Mouse (Mus musculus): ENCODE measurements at regions not wholly inside any gene's neighbourhood (a gene's known extent, or its start where the extent isn't known, plus 50 kb on each side); places are given as distances from the start of the nearest gene placed in this dataset.
A peak's percentile ranks its signal among the peaks of the same experiment; 100 is the strongest.

DNA sequence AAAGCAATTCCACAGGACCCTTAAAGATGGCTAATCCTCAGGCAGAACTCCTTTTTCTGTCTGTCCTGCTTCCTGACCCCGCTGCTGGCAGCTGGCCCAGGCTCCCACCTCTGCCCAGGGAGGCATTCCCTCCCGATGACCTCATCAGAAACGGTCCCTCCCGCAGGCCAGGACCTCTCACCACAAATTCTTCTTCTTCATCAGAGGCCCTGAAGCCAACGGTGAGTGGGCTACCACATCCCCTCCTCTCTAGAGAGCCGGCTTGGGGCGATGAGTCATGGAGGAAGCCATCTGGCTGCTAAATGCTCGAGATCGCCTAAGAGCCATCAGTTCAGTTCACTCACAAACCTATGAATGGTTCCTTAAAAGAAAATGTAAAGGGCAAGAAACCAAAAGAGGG, 56.7 kb upstream of the Tpm1 start:
- ATAC-seq (ENCODE audit: insufficient read depth, low FRiP score, low TSS enrichment) (no peak), DNase-seq (ENCODE audit: low spot score) (peak; percentile 34)
- Histone ChIP-seq H3K4me3 (ENCODE audit: low read depth, low read length) (no peak overlapping the region), H3K9me3 (ENCODE audit: control insufficient read depth, low read length) (no peaks in the 10 kb centered on the region), H3K36me3 (ENCODE audit: control insufficient read depth, insufficient read depth, low read length) (no peaks in the 10 kb centered on the region), H3K9ac (ENCODE audit: low read length) (no peak overlapping the region), H3K4me2 (ENCODE audit: low read depth) (no peak overlapping the region), H3K27me3 (ENCODE audit: control insufficient read depth, insufficient read depth, low read length) (no peaks in the 10 kb centered on the region), H3K4me1 (ENCODE audit: control insufficient read depth, insufficient read depth, low read length) (peaks cover 7% of the 10 kb centered on the region), H3K27ac (ENCODE audit: low read depth, low read length) (no peak overlapping the region)
- 39% methylated on average over 9 of the region's 9 CpGs for WGBS

DNA sequence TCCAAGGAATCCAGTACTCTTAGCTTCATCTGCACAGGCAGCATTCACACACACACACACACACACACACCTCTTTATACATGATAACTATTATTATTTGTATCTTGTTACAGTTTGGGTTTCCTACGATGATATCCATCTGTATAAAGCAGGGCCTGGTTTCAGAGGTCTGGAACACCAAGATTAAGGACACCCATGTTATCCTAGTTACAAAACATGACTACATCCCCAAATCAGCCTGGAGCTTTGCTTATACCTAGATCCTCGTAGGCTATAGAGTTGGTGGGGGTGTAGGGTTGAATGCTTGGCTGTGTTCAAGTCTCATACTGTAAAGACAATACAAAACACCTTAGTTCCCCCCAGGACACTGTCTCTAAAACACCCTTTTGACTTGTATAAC, 56.0 kb upstream of the Tpm1 start:
- Histone ChIP-seq H3K27me3 (ENCODE audit: control insufficient read depth, insufficient read depth, low read length) (no peaks in the 10 kb centered on the region), H3K4me2 (ENCODE audit: low read depth) (no peak overlapping the region), H3K9ac (ENCODE audit: low read length) (no peak overlapping the region), H3K4me3 (ENCODE audit: low read depth, low read length) (no peak overlapping the region), H3K9me3 (ENCODE audit: control insufficient read depth, low read length) (no peaks in the 10 kb centered on the region), H3K4me1 (ENCODE audit: control insufficient read depth, insufficient read depth, low read length) (peaks cover 7% of the 10 kb centered on the region), H3K36me3 (ENCODE audit: control insufficient read depth, insufficient read depth, low read length) (no peaks in the 10 kb centered on the region), H3K27ac (ENCODE audit: low read depth, low read length) (no peak overlapping the region)
- ATAC-seq (ENCODE audit: insufficient read depth, low FRiP score, low TSS enrichment): no peak
- DNase-seq (ENCODE audit: low spot score): no peak
- WGBS: 89% methylated on average over 2 of the region's 2 CpGs

DNA sequence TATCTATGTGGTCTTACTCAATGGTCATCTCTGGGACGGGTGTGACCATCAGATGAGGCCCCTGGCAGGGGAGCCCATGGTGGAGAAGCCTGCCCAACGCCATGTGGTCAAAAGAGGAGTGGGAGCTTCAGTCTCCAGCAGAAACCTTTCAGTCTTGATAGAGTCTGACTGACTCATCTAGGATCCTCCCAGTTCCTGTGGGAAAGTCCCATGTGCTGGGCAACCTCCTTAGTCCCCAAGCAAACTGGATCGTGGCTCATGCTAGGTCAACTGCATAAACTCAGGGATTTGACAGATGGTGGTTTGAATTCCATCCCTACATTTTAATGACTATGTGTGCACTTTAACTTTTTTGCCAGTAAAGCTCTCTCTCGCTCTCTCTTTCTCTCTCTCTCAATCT, 55.4 kb upstream of the Tpm1 start:
- H3K4me2 ChIP-seq (ENCODE audit: low read depth): no peak overlapping the region
- no peak for ATAC-seq (ENCODE audit: insufficient read depth, low FRiP score, low TSS enrichment)
- peaks cover 7% of the 10 kb centered on the region for H3K4me1 ChIP-seq (ENCODE audit: control insufficient read depth, insufficient read depth, low read length)
- no peaks in the 10 kb centered on the region for H3K36me3 ChIP-seq (ENCODE audit: control insufficient read depth, insufficient read depth, low read length)
- no peak overlapping the region for H3K9ac ChIP-seq (ENCODE audit: low read length)
- no peak overlapping the region for H3K4me3 ChIP-seq (ENCODE audit: low read depth, low read length)
- WGBS: 82% methylated on average over 4 of the region's 4 CpGs
- no peaks in the 10 kb centered on the region for H3K9me3 ChIP-seq (ENCODE audit: control insufficient read depth, low read length)
- H3K27ac ChIP-seq (ENCODE audit: low read depth, low read length): no peak overlapping the region
- no peaks in the 10 kb centered on the region for H3K27me3 ChIP-seq (ENCODE audit: control insufficient read depth, insufficient read depth, low read length)
- DNase-seq (ENCODE audit: low spot score): no peak

DNA sequence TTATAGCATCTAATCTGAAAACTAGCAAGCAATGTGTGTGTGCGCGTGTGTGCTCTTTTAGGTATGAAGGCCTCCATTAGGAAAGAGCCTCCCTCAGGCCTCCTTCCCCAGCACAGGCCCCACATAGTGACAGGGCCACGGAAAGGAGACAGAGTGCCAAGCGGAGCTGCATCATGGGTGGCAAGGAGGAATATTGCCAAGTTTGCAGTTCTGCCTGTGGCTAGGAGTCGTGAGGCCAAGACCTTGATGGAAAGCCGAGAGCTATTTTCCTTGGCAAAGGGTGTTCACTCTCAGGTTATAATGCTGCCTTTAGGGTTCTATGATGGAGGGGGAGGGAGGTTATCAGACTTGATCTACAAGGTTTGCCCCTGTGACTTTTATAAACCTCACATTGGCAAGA, 53.4 kb upstream of the Tpm1 start:
- DNase-seq (ENCODE audit: low spot score) (no peak), ATAC-seq (ENCODE audit: insufficient read depth, low FRiP score, low TSS enrichment) (no peak)
- 72% methylated on average over 6 of the region's 6 CpGs for WGBS
- no peak overlapping the region for H3K4me3 ChIP-seq (ENCODE audit: low read depth, low read length)
- no peak overlapping the region for H3K27ac ChIP-seq (ENCODE audit: low read depth, low read length)
- H3K27me3 ChIP-seq (ENCODE audit: control insufficient read depth, insufficient read depth, low read length): no peaks in the 10 kb centered on the region
- no peak overlapping the region for H3K4me2 ChIP-seq (ENCODE audit: low read depth)
- no peaks in the 10 kb centered on the region for H3K36me3 ChIP-seq (ENCODE audit: control insufficient read depth, insufficient read depth, low read length)
- H3K4me1 ChIP-seq (ENCODE audit: control insufficient read depth, insufficient read depth, low read length): peaks cover 7% of the 10 kb centered on the region
- H3K9me3 ChIP-seq (ENCODE audit: control insufficient read depth, low read length): no peaks in the 10 kb centered on the region
- no peak overlapping the region for H3K9ac ChIP-seq (ENCODE audit: low read length)

DNA sequence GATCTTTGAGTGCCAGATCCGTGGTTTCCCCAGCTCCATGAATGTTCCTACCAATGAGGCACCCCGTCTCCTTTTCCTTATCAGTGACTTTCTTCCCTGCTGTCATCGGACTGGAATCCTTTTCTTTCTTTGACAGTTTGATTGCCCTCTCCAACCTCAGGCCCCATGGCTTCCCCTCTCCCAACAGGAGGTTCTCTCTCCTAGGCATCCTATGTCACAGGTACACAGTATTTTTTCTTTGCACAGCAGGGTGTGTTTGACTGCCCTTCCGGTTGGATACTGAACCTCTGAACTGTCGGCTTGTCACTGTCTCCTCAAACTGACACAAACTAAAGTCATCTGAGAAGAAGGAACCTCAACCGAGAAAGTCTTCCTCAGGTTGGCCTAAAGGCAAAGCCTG, 50.3 kb upstream of the Tpm1 start:
- H3K36me3 ChIP-seq (ENCODE audit: control insufficient read depth, insufficient read depth, low read length): no peaks in the 10 kb centered on the region
- no peaks in the 10 kb centered on the region for H3K27me3 ChIP-seq (ENCODE audit: control insufficient read depth, insufficient read depth, low read length)
- no peak overlapping the region for H3K9ac ChIP-seq (ENCODE audit: low read length)
- DNase-seq (ENCODE audit: low spot score): no peak
- no peaks in the 10 kb centered on the region for H3K9me3 ChIP-seq (ENCODE audit: control insufficient read depth, low read length)
- H3K4me3 ChIP-seq (ENCODE audit: low read depth, low read length): no peak overlapping the region
- no peak overlapping the region for H3K4me2 ChIP-seq (ENCODE audit: low read depth)
- no peak for ATAC-seq (ENCODE audit: insufficient read depth, low FRiP score, low TSS enrichment)
- H3K4me1 ChIP-seq (ENCODE audit: control insufficient read depth, insufficient read depth, low read length): no peaks in the 10 kb centered on the region
- no peak overlapping the region for H3K27ac ChIP-seq (ENCODE audit: low read depth, low read length)
- WGBS: 59% methylated on average over 6 of the region's 6 CpGs
